Mouse (Mus musculus) heart, postnatal 0 days (tissue): Measurements from ENCODE around the gene Flvcr2.

Experiments
- CTCF ChIP-seq: IDR thresholded peaks from 2 replicates; pipeline ENCODE4 v1.5.1; 2016; ENCODE audit warnings: antibody characterized with exemption, control low read depth, low read depth
- EP300 ChIP-seq: IDR thresholded peaks from 2 replicates; pipeline ENCODE4 v1.6.1; 2016; ENCODE audit warnings: antibody characterized with exemption, low read depth

GRCm38 (mm10) chr12:85758741-85759140 lies 12.4 kb downstream of the Flvcr2 start:
- no peak for TF ChIP-seq CTCF
- TF ChIP-seq EP300 = no peak
